Mouse (Mus musculus): ENCODE measurements around the gene Taco1. TPM values are rescaled to one million over a fixed set of nuclear protein-coding genes. Genes with fewer than 3 reads are reported as not detected.
A peak's percentile ranks its signal among the peaks of the same experiment; 100 is the strongest.
"Not testable (repeated sequence)": the region's sequence is repeated elsewhere in the genome, so short reads cannot be mapped to it uniquely, and the experiment has no call there.

Taco1 gene
- total and polyA plus RNA-seq, 3 experiments: 32.8 to 59.6 (median 56.4) TPM

DNA sequence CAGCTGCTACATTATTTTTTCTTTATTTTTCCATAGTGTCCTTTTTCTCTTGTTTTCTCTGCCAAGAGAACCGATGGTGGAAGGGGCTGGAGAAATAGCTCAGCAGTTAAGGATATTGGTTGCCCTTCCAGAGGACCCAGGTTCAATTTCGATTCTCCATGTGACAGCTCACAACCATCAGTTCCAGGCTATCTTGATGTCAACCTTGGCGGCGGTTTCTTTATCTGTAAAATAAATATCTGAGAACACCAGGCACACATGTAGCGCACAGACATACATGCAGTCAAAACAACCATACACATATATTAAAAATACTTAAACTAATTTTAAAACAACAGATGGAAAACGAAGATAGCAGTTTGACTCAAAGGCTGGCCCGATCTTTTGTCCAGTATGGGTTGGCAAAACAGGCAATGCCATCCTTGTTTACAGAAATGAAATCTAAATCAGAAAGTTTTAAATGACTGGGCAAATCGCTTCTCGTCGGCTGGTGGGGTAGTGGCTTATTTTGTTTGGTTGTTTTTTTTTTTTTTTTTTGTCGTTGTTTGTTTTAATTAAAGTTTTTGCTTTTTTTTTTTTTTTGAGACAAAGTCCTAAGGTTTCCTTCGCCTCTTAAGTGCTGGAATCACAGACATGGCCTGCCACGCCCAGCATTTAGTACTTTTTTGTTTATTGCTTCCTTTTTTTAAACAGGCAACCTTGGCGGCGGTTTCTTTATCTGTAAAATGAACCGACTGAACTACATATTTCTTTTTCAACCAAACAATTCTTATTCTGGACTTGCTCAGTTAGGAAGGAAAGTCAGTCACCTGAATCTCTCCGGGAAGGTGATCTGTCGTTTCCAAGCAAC lies 563 bp upstream of the Taco1 start:
- Histone ChIP-seq H3K27me3 (ENCODE audit: control insufficient read depth, insufficient read depth, low read length) (no peaks in the 10 kb centered on the region), H3K36me3 (ENCODE audit: control insufficient read depth, insufficient read depth, low read length) (no peaks in the 10 kb centered on the region), H3K9ac (ENCODE audit: low read depth, low read length) (no peak overlapping the region), H3K79me2 (replicated peaks; ENCODE audit: control insufficient read depth, insufficient read depth, low read length) (no peaks in the 10 kb centered on the region), H3K4me1 (ENCODE audit: control insufficient read depth, insufficient read depth, low read length) (peaks cover 4% of the 10 kb centered on the region), H3K4me3 (peak overlapping the region; percentile 95), H3K27ac (peak overlapping the region; percentile 59; the same call in 1 of the 2 replicates)
- TF ChIP-seq POLR2A (IDR thresholded peaks at IDR 0.05; ENCODE audit: insufficient read depth, low read depth, low read length): no peak
- no peak for TF ChIP-seq CTCF (IDR thresholded peaks at IDR 0.05)
- TF ChIP-seq EP300 (IDR thresholded peaks at IDR 0.05; ENCODE audit: insufficient read depth, low read depth, low read length): no peak
- intact Hi-C loops (cut with DNase I): no loop called here
- DNase-seq: no peak
- 34% methylated on average over 18 of the region's 18 CpGs for WGBS

GRCm38 (mm10) chr11:106066616-106067015 lies 755 bp downstream of the Taco1 start:
- H3K27me3 ChIP-seq (ENCODE audit: control insufficient read depth, insufficient read depth, low read length); intact Hi-C loops (cut with DNase I); H3K79me2 ChIP-seq (replicated peaks; ENCODE audit: control insufficient read depth, insufficient read depth, low read length); H3K4me1 ChIP-seq (ENCODE audit: control insufficient read depth, insufficient read depth, low read length); DNase-seq; H3K36me3 ChIP-seq (ENCODE audit: control insufficient read depth, insufficient read depth, low read length): not testable (repeated sequence)
- H3K9ac ChIP-seq (ENCODE audit: low read depth, low read length): peak overlapping the region; percentile 87; the same call in 1 of the 2 replicates
- peak overlapping the region; percentile 88 for H3K27ac ChIP-seq
- peak overlapping the region; percentile 95 for H3K4me3 ChIP-seq
- WGBS: 8% methylated on average over 23 of the region's 23 CpGs

DNA sequence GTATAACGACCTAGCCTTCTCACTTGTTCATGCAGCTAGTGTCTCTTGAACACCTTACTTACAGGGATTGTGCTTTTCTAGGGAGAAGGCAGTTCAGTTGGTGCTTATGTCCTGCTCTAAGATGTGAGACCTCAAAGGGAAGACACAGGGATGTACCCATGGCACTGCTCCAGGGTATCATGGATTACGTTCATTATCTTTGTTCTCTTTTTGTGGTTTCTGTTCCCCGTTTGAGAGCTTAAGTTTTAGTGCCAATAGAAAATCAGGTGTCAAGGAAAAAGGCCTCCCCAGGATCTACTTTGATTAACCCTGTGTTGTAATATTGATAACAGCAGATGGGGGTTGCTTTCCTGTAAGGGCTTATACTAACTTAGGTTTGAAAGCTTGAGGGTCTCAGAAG lies 7.9 kb downstream of the Taco1 start:
- no peak overlapping the region for H3K9ac ChIP-seq (ENCODE audit: low read depth, low read length)
- TF ChIP-seq EP300 (IDR thresholded peaks at IDR 0.05; ENCODE audit: insufficient read depth, low read depth, low read length): no peak
- no peak overlapping the region for H3K4me3 ChIP-seq
- no peak for DNase-seq
- H3K27me3 ChIP-seq (ENCODE audit: control insufficient read depth, insufficient read depth, low read length): no peaks in the 10 kb centered on the region
- no peaks in the 10 kb centered on the region; the same call in 1 of the 2 replicates for H3K36me3 ChIP-seq (ENCODE audit: control insufficient read depth, insufficient read depth, low read length)
- intact Hi-C loops (cut with DNase I): no loop called here
- WGBS: 77% methylated on average over 3 of the region's 3 CpGs
- H3K79me2 ChIP-seq (replicated peaks; ENCODE audit: control insufficient read depth, insufficient read depth, low read length): no peaks in the 10 kb centered on the region
- H3K4me1 ChIP-seq (ENCODE audit: control insufficient read depth, insufficient read depth, low read length): no peaks in the 10 kb centered on the region
- no peak overlapping the region for H3K27ac ChIP-seq

DNA sequence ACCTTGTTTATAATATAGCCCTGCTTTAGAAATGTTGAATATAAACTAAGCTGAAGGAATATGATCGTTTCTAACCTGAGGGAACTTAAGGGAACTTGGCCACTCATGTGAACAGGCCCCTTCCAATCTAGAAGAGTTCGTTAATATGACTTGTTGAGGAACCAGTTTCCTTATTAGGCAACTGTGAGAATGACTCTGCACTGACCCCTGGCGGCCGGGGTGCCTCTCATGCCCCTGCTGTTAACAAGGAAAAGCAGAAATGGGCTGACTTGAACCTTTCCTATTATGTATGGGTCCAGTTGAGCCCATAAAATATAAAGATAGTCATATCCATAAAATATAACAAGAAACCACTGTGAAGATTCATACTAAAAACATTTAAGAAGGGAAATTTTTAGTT lies 10.5 kb downstream of the Taco1 start:
- WGBS: 5% methylated on average over 4 of the region's 4 CpGs
- TF ChIP-seq EP300 (IDR thresholded peaks at IDR 0.05; ENCODE audit: insufficient read depth, low read depth, low read length) (peak; percentile 66; the same call in 1 of the 2 replicates), CTCF (IDR thresholded peaks at IDR 0.05) (no peak; the same call in 1 of the 2 replicates)
- intact Hi-C loops (cut with DNase I): loop anchor here (1.0 kb wide), 1 partner anchor 149 kb away; no protein-coding TSS in a partner anchor

GRCm38 (mm10) chr11:106083708-106084701 lies 18.1 kb downstream of the Taco1 start, which contains the start of gene Map3k3:
Gene Map3k3, plus strand, starts transcription at chr11:106084613.
- intact Hi-C loops (cut with DNase I): loop anchor here (10.0 kb wide), 1 partner anchor 111 kb away; no protein-coding TSS in a partner anchor
- Histone ChIP-seq H3K4me3 (peak within 1 kb of the TSS; percentile 93), H3K36me3 (ENCODE audit: control insufficient read depth, insufficient read depth, low read length) (peaks cover 8% of the 10 kb centered on the region), H3K9ac (ENCODE audit: low read depth, low read length) (peak within 1 kb of the TSS; percentile 98), H3K4me1 (ENCODE audit: control insufficient read depth, insufficient read depth, low read length) (peaks cover 2% of the 10 kb centered on the region; the same call in 1 of the 2 replicates), H3K27me3 (ENCODE audit: control insufficient read depth, insufficient read depth, low read length) (no peaks in the 10 kb centered on the region), H3K27ac (peak within 1 kb of the TSS; percentile 89), H3K79me2 (replicated peaks; ENCODE audit: control insufficient read depth, insufficient read depth, low read length) (peaks cover 6% of the 10 kb centered on the region)
- peak; percentile 96 to 100 for DNase-seq
- peak; percentile 87 for TF ChIP-seq POLR2A (IDR thresholded peaks at IDR 0.05; ENCODE audit: insufficient read depth, low read depth, low read length)
- peak; percentile 73 for TF ChIP-seq CTCF (IDR thresholded peaks at IDR 0.05)
- no peak; the same call in 1 of the 2 replicates for TF ChIP-seq EP300 (IDR thresholded peaks at IDR 0.05; ENCODE audit: insufficient read depth, low read depth, low read length)
- under 1% methylated on average over 68 of the region's 69 CpGs for WGBS

More for the DNA sequence above, 10.5 kb downstream of the Taco1 start:
- Histone ChIP-seq H3K27me3 (ENCODE audit: control insufficient read depth, insufficient read depth, low read length) (no peaks in the 10 kb centered on the region), H3K4me3 (no peak overlapping the region), H3K36me3 (ENCODE audit: control insufficient read depth, insufficient read depth, low read length) (no peaks in the 10 kb centered on the region), H3K9ac (ENCODE audit: low read depth, low read length) (no peak overlapping the region), H3K27ac (no peak overlapping the region), H3K4me1 (ENCODE audit: control insufficient read depth, insufficient read depth, low read length) (no peaks in the 10 kb centered on the region), H3K79me2 (replicated peaks; ENCODE audit: control insufficient read depth, insufficient read depth, low read length) (no peaks in the 10 kb centered on the region)
- peak; percentile 57 to 82 for DNase-seq
